Mouse (Mus musculus) thymus, adult 2 months (tissue): ENCODE data around the gene C130050O18Rik. TPM values are rescaled to one million over a fixed set of nuclear protein-coding genes. Genes with fewer than 3 reads are reported as not detected.

Experiments
- DNase-seq: peaks from one replicate; pipeline ENCODE4 v3.0.0; 2021
- H3K27ac ChIP-seq: fragments of 200-500 bp; 2 replicates; pipeline ENCODE4 v1.5.1; 2012; ENCODE audit warnings: low read length, control low read depth; ENCODE audit not compliant: control insufficient read depth, insufficient read depth
- H3K27me3 ChIP-seq: fragments of 200-500 bp; 2 replicates; pipeline ENCODE4 v1.6.1; 2012; ENCODE audit warnings: mild to moderate bottlenecking, low read length, moderate library complexity, mixed read lengths; ENCODE audit not compliant: control insufficient read depth, insufficient read depth
- H3K36me3 ChIP-seq: fragments of 200-500 bp; 2 replicates; pipeline ENCODE4 v1.6.1; 2012; ENCODE audit warnings: mild to moderate bottlenecking, low read length, moderate library complexity; ENCODE audit not compliant: control insufficient read depth, insufficient read depth
- H3K4me1 ChIP-seq: fragments of 200-500 bp; replicated peaks from 2 replicates; pipeline ENCODE4 v1.6.1; 2012; ENCODE audit warnings: low read length; ENCODE audit not compliant: control insufficient read depth, insufficient read depth
- H3K4me3 ChIP-seq: fragments of 200-500 bp; 2 replicates; pipeline ENCODE4 v1.5.1; 2012; ENCODE audit warnings: mild to moderate bottlenecking, low read length, control low read depth, moderate library complexity; ENCODE audit not compliant: control insufficient read depth, insufficient read depth
- CTCF ChIP-seq: fragments of 200-500 bp; IDR thresholded peaks from 2 replicates; pipeline ENCODE4 v1.5.1; 2012; ENCODE audit warnings: mild to moderate bottlenecking, control low read depth, low read length, moderate library complexity, borderline replicate concordance; ENCODE audit not compliant: control insufficient read depth, poor library complexity, insufficient read depth; ENCODE audit errors: extremely low read depth
- POLR2A ChIP-seq: fragments of 200-500 bp; IDR thresholded peaks from 2 replicates; pipeline ENCODE4 v1.6.1; 2012; ENCODE audit warnings: mild to moderate bottlenecking, low read length, control low read depth, moderate library complexity; ENCODE audit not compliant: control insufficient read depth, poor library complexity, insufficient read depth; ENCODE audit errors: extremely low read depth
- WGBS: fragments of 180-500 bp; shearing (Covaris S2); methylation state at CpG from one replicate; pipeline ENCODE4 v1.1.7; 2018; 5-methylcytosine and 5-hydroxymethylcytosine counted together
- polyA plus RNA-seq: library from polyadenylated mRNA; depleted of rRNA; stranded (reverse); fragments of >200 nt; gene quantifications from 2 replicates; pipeline ENCODE4 v1.2.3, GENCODE M21; 2012

C130050O18Rik gene
- polyA plus RNA-seq, 1 experiment: 2.1 TPM

DNA sequence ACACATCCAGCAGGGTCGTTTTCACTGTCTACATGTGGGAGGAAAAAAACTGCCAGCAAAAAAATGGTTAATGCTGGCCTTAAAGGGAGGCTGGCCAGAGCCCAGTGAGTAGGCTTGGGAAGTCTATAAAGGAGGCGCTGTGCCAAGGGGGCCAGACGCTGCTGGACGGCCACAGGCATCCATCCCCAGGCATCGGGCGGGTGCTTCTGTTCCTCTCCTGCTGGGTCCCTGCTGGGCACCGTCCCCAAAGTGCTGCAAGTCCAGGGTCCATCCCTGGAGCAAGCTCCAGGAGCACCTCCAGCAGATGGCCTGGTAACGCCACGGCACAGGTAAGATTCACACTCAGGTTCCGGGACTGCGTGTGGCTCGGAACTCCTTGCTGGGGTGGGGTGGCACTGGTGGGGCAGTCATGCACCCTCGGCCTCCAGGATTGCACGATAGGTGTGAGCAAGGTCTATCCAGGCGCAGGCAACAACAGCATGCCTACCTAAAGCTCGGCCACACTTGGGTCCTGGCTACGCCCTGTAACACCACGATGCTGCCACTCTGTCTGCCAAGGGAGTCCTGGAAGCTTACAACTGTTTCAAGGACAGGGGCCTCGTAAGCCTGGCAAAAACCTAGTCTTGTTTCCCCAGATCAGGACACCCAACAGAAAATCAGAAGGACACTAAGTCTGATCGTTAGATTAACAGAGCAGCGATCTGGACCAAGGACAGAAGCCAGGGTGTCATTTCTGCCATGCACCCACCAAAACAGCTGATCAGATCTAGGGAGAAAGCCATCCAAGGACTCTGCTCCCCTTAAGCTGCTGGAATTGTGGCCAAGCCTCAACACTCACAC lies 18.2 kb downstream of the C130050O18Rik start, which contains the start of gene Gper1:
Gene Gper1 (plus strand): TSS at position 126 of the 840 bp plus-strand sequence.
- Histone ChIP-seq H3K4me3 (no peak within 1 kb of the TSS), H3K36me3 (no peaks in the 10 kb centered on the region), H3K27ac (no peak within 1 kb of the TSS; the same call in 1 of the 2 replicates), H3K27me3 (no peaks in the 10 kb centered on the region), H3K4me1 (peaks cover 34% of the 10 kb centered on the region)
- WGBS: 97% methylated on average over 21 of the region's 21 CpGs
- no peak for DNase-seq
- TF ChIP-seq CTCF (no peak), POLR2A (no peak)

DNA sequence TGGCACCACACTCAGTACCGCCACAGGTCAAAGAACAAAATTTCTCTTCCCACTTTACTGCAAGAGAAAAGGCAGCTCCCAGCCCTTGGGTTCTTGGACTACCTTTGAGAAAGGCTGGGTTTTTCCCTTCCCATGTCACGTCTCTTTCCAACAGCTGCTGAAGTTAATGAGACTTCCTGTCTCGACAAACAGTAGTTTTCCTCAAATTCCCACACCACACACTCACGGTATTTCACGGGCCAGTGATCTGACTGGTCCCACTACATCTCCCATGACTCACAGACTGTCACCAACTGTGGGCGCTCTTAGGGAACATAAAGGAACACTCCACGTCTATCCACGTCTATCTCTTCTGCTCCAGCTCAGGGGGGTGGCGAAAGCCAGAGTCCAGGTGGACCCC lies 20.1 kb downstream of the C130050O18Rik start:
- WGBS: 89% methylated on average over 9 of the region's 9 CpGs
- DNase-seq: no peak
- Histone ChIP-seq H3K36me3 (no peaks in the 10 kb centered on the region), H3K27ac (no peak overlapping the region), H3K4me1 (peaks cover 19% of the 10 kb centered on the region), H3K27me3 (no peaks in the 10 kb centered on the region), H3K4me3 (no peak overlapping the region)
- TF ChIP-seq POLR2A (no peak), CTCF (no peak)

DNA sequence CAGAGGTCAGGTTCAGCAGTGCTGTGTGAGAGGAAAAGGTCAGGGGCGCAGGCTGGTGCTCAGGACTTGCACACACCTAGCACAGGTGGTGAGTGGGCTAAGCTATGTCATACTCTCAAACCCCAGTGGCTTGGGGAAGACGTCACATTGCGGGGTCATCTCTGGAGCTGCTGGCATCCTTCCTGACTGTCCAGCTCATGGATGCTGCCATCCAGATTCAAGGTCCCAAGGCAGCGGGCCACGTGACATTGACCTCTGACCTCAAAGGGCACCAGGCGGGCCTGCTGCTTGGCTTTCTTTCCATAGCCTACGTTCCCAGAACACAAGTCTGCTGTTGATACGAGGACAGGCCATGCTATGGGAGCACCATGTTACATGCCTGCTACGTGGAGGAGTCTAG lies 21.9 kb downstream of the C130050O18Rik start:
- peaks cover 6% of the 10 kb centered on the region for H3K4me1 ChIP-seq
- no peaks in the 10 kb centered on the region for H3K36me3 ChIP-seq
- DNase-seq: no peak
- H3K27me3 ChIP-seq: no peaks in the 10 kb centered on the region
- TF ChIP-seq CTCF (no peak), POLR2A (no peak)
- WGBS: 95% methylated on average over 9 of the region's 9 CpGs
- no peak overlapping the region for H3K4me3 ChIP-seq
- no peak overlapping the region for H3K27ac ChIP-seq

DNA sequence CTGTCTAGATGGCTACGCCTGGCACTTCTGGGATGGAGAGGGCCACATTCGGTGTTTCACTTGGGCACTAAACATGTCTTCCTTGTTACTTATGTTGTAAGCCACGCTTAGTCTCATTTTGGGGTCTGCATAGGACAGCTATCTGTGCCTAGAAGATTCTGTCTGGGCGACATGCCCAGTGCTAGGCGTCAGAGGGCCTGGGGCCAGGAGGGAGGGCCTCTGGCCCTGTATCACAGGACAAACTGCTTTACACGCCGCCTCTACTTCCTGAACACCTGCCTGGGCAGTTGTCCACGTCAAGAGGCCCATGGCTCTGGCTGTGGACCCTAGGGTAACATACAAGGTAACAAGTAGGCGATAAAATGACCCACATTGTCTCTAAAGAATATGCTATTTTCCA lies 22.9 kb downstream of the C130050O18Rik start:
- no peak for DNase-seq
- Histone ChIP-seq H3K27me3 (no peaks in the 10 kb centered on the region), H3K4me3 (no peak overlapping the region), H3K36me3 (no peaks in the 10 kb centered on the region), H3K27ac (no peak overlapping the region), H3K4me1 (peaks cover 5% of the 10 kb centered on the region; the same call in 1 of the 2 replicates)
- TF ChIP-seq POLR2A (no peak), CTCF (no peak)
- 93% methylated on average over 9 of the region's 9 CpGs for WGBS

DNA sequence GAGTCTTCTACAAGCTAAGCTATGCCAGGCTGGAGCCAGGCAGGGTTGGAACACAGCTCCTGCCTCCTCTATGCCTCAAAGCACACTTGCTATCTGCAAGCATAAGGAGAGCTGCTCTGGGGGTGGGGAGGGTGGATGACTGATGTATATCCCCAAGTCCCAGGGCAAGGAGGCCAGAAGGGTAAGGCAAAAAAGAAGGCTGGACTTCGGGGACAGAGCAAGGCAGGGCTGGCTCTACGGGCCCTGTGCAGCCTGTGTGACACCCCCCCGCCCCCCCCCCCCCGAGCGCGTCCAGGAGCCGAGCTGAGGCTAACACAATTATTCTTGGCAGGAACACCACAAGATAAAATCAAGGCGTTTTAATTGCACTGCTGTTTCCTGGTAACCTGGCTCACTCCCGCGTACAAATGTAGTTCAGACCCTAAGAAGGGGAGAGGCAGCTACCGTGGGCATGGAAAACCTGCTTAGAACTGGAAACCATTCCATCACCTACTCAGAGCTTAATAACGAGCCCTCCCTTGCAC lies 24.8 kb downstream of the C130050O18Rik start:
- H3K4me3 ChIP-seq: no peak overlapping the region
- no peaks in the 10 kb centered on the region for H3K27me3 ChIP-seq
- H3K36me3 ChIP-seq: no peaks in the 10 kb centered on the region
- peaks cover 5% of the 10 kb centered on the region; the same call in 1 of the 2 replicates for H3K4me1 ChIP-seq
- TF ChIP-seq CTCF (no peak), POLR2A (no peak)
- no peak for DNase-seq
- 37% methylated on average over 12 of the region's 12 CpGs for WGBS
- H3K27ac ChIP-seq: no peak overlapping the region

DNA sequence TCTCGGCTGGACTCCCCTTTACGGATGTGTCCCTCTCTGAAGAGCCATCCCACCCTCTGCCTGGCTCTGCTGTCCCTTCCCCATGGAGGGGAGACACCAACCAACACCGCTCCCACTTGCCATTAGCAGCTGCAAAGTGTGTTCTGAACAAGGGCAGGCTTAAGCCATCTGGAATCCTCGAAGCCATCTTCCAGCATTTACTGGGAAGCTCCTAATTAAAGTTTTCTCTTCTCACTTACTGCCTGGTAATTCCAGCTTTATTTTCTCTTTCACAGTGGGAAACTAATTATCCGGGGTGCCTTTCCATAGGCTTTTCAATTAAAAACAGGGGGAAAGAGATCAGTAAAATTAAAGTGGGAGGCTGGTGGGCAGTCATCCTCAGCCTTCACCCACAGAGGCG lies 27.3 kb downstream of the C130050O18Rik start:
- no peak for TF ChIP-seq CTCF
- TF ChIP-seq POLR2A: no peak
- Histone ChIP-seq H3K4me3 (no peak overlapping the region), H3K27ac (no peak overlapping the region), H3K4me1 (peaks cover 5% of the 10 kb centered on the region; the same call in 1 of the 2 replicates), H3K36me3 (no peaks in the 10 kb centered on the region), H3K27me3 (no peaks in the 10 kb centered on the region)
- WGBS: 95% methylated on average over 6 of the region's 6 CpGs
- no peak for DNase-seq
